Mouse (Mus musculus) embryonic facial prominence, embryonic 11.5 days (tissue): ENCODE data around the gene Gdf1. TPM values are rescaled to one million over a fixed set of nuclear protein-coding genes. Genes with fewer than 3 reads are reported as not detected.

Experiments used
- ATAC-seq: fragments of 200-750 bp; cut with Nextera tagmentation; replicated peaks from 2 replicates; pipeline ENCODE4 v1.8.0; 2017; ENCODE audit warnings: low read depth; ENCODE audit not compliant: insufficient number of reproducible peaks, low FRiP score, low TSS enrichment
- DNase-seq: peaks from one replicate; pipeline ENCODE4 v3.0.0-alpha.2; 2015; ENCODE audit warnings: low spot score
- H3K27ac ChIP-seq: fragments of 300-500 bp; sonication (generic); replicated peaks from 2 replicates; pipeline ENCODE4 v1.5.1; 2014; ENCODE audit warnings: mild to moderate bottlenecking, low read depth, low read length, control low read depth
- H3K27me3 ChIP-seq: fragments of 300-500 bp; sonication (generic); 2 replicates; pipeline ENCODE4 v1.6.1; 2014; ENCODE audit warnings: mild to moderate bottlenecking, low read length, moderate library complexity, mixed read lengths; ENCODE audit not compliant: control insufficient read depth, insufficient read depth
- H3K36me3 ChIP-seq: fragments of 300-500 bp; sonication (generic); replicated peaks from 2 replicates; pipeline ENCODE4 v1.6.1; 2014; ENCODE audit warnings: low read depth, mild to moderate bottlenecking, low read length, moderate library complexity, mixed read lengths; ENCODE audit not compliant: control insufficient read depth, insufficient read depth
- H3K4me1 ChIP-seq: fragments of 300-500 bp; sonication (generic); 2 replicates; pipeline ENCODE4 v1.6.1; 2014; ENCODE audit warnings: low read length, mixed read lengths; ENCODE audit not compliant: control insufficient read depth, insufficient read depth
- H3K4me2 ChIP-seq: fragments of 300-500 bp; sonication (generic); 2 replicates; pipeline ENCODE4 v1.6.1; 2014; ENCODE audit warnings: low read depth, mild to moderate bottlenecking, control low read depth, low read length, moderate library complexity
- H3K4me3 ChIP-seq: fragments of 300-500 bp; sonication (generic); 2 replicates; pipeline ENCODE4 v1.5.1; 2014; ENCODE audit warnings: low read depth, low read length, control low read depth
- H3K9ac ChIP-seq: fragments of 300-500 bp; sonication (generic); replicated peaks from 2 replicates; pipeline ENCODE4 v1.6.1; 2014; ENCODE audit warnings: mild to moderate bottlenecking, control low read depth, low read length
- H3K9me3 ChIP-seq: fragments of 300-500 bp; sonication (generic); replicated peaks from 2 replicates; pipeline ENCODE4 v1.6.1; 2016; ENCODE audit warnings: mild to moderate bottlenecking, low read length, inconsistent platforms, mixed read lengths; ENCODE audit not compliant: control insufficient read depth
- WGBS: fragments of 180-500 bp; shearing (Covaris S2); extraction: QIAGEN DNeasy Blood & Tissue Kit; methylation state at CpG from one replicate; pipeline ENCODE4 v1.1.7; 2014; 5-methylcytosine and 5-hydroxymethylcytosine counted together
- polyA plus RNA-seq: library from polyadenylated mRNA; unstranded; fragments of >200 nt; fragmentation: Nextera tagmentation; extraction: Ambion mirVana; gene quantifications from 2 replicates; pipeline ENCODE4 v1.2.1, GENCODE M21; 2014

The Gdf1 gene
- polyA plus RNA-seq, 1 experiment from 2014 or later = 0.22 TPM

DNA sequence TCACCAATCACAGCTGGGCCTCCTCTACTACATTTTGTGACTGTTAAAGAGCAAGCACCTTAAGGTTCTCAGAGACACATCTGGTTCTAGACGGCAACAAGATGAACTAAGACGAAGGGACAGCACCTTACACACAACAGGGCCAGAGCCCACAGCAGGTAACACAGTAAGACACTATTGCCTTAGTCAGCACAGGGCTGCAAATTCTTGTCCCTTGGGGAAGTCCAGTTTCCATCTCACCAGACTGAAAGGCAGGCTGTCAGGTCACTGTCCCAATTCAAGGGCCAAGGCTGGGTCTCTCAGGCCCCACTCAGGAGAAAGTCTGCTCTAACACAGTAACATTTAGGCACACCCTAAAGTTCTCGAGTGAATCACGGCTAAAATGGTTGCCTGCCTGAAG, 17.8 kb downstream of the Gdf1 start:
- H3K9ac ChIP-seq = no peak overlapping the region
- ATAC-seq = no peak
- no peak overlapping the region for H3K4me3 ChIP-seq
- H3K4me1 ChIP-seq = peaks cover 9% of the 10 kb centered on the region
- no peaks in the 10 kb centered on the region for H3K27me3 ChIP-seq
- no peaks in the 10 kb centered on the region for H3K9me3 ChIP-seq
- DNase-seq = no peak
- H3K27ac ChIP-seq = no peak overlapping the region
- no peaks in the 10 kb centered on the region; the same call in 1 of the 2 replicates for H3K36me3 ChIP-seq
- no peak overlapping the region for H3K4me2 ChIP-seq
- 79% methylated on average over 4 of the region's 4 CpGs for WGBS

- peaks cover 9% of the 10 kb centered on the region for H3K4me1 ChIP-seq
- H3K9ac ChIP-seq = no peak overlapping the region
- no peak for ATAC-seq
- H3K27me3 ChIP-seq = no peaks in the 10 kb centered on the region
- H3K4me2 ChIP-seq = no peak overlapping the region
- H3K9me3 ChIP-seq = no peaks in the 10 kb centered on the region
- 73% methylated on average over 1 of the region's 1 CpGs for WGBS
- no peak overlapping the region for H3K4me3 ChIP-seq
- H3K36me3 ChIP-seq = no peaks in the 10 kb centered on the region; the same call in 1 of the 2 replicates
- H3K27ac ChIP-seq = no peak overlapping the region
- no peak for DNase-seq
These were observed 18.3 kb downstream of the Gdf1 start for GRCm38 (mm10) chr8:70347860-70348420.

GRCm38 (mm10) chr8:70351035-70351999, 21.7 kb downstream of the Gdf1 start:
- DNase-seq (peak; percentile 32), ATAC-seq (no peak)
- H3K27ac ChIP-seq = no peak overlapping the region
- H3K36me3 ChIP-seq = no peaks in the 10 kb centered on the region; the same call in 1 of the 2 replicates
- H3K27me3 ChIP-seq = no peaks in the 10 kb centered on the region
- no peaks in the 10 kb centered on the region for H3K9me3 ChIP-seq
- 55% methylated on average over 15 of the region's 15 CpGs for WGBS
- peak overlapping the region; percentile 95 for H3K4me2 ChIP-seq
- peak overlapping the region; percentile 97 for H3K9ac ChIP-seq
- peak overlapping the region; percentile 100 for H3K4me3 ChIP-seq
- H3K4me1 ChIP-seq = peaks cover 8% of the 10 kb centered on the region

- no peaks in the 10 kb centered on the region; the same call in 1 of the 2 replicates for H3K36me3 ChIP-seq
- H3K9ac ChIP-seq = peak overlapping the region; percentile 97
- no peak for ATAC-seq
- no peak overlapping the region for H3K27ac ChIP-seq
- H3K4me1 ChIP-seq = peaks cover 8% of the 10 kb centered on the region
- no peak for DNase-seq
- H3K4me3 ChIP-seq = peak overlapping the region; percentile 100
- no peaks in the 10 kb centered on the region for H3K27me3 ChIP-seq
- peak overlapping the region; percentile 95 for H3K4me2 ChIP-seq
- no peaks in the 10 kb centered on the region for H3K9me3 ChIP-seq
- 19% methylated on average over 3 of the region's 3 CpGs for WGBS
These were observed 22.4 kb downstream of the Gdf1 start for GRCm38 (mm10) chr8:70352000-70352384.

GRCm38 (mm10) chr8:70352657-70353151, 23.1 kb downstream of the Gdf1 start:
- H3K27ac ChIP-seq = peak overlapping the region; percentile 81
- no peaks in the 10 kb centered on the region for H3K9me3 ChIP-seq
- peak; percentile 29 for DNase-seq
- peak overlapping the region; percentile 97 for H3K9ac ChIP-seq
- under 1% methylated on average over 50 of the region's 64 CpGs for WGBS
- peak overlapping the region; percentile 100 for H3K4me3 ChIP-seq
- peak overlapping the region; percentile 95 for H3K4me2 ChIP-seq
- peaks cover 8% of the 10 kb centered on the region for H3K4me1 ChIP-seq
- no peaks in the 10 kb centered on the region for H3K27me3 ChIP-seq
- H3K36me3 ChIP-seq = no peaks in the 10 kb centered on the region; the same call in 1 of the 2 replicates
- peak; percentile 16; the same call in 1 of the 2 replicates for ATAC-seq

DNA sequence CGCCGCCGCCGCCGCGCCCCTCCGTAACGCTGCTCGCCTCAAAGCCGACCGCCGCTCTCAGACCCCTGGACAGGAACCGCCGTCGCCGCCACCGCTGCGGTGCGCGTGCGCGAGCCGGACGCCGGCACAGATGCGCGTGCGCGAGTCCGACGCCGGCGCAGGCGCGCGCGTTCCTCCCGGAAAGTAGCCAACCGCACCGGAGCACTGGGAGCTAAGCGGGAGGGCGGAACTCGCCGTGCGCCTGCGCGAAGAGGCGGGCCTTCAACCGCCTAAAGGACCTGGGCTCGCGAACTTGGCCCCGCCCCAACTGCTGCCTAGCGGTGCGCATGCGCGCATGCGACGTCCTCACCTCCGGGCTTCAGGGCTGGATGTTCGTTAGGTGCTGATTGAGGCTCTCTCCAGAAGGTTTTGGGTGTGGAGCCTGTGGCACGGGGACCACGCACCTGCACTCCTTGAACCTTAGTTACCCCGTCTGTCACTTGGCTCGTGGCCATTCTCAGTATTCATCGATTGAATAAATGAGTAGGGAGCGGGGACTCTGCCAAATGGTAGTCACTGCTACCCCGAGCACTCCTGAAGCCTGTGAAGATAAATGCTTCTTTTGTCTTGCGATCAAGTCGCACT, 23.7 kb downstream of the Gdf1 start, which contains the start of gene Upf1:
Gene Upf1, minus strand, starts transcription at position 85 of the 624 bp plus-strand sequence.
- peak; percentile 76 for ATAC-seq
- H3K36me3 ChIP-seq = no peaks in the 10 kb centered on the region; the same call in 1 of the 2 replicates
- H3K27ac ChIP-seq = peak within 1 kb of the TSS; percentile 81
- H3K4me1 ChIP-seq = peaks cover 8% of the 10 kb centered on the region
- peak within 1 kb of the TSS; percentile 97 for H3K9ac ChIP-seq
- peak; percentile 99 for DNase-seq
- H3K27me3 ChIP-seq = no peaks in the 10 kb centered on the region
- H3K4me3 ChIP-seq = peak within 1 kb of the TSS; percentile 100
- under 1% methylated on average over 45 of the region's 69 CpGs for WGBS
- H3K4me2 ChIP-seq = peak within 1 kb of the TSS; percentile 95
- no peaks in the 10 kb centered on the region for H3K9me3 ChIP-seq

GRCm38 (mm10) chr8:70354004-70354403, 24.4 kb downstream of the Gdf1 start:
- no peak for DNase-seq
- no peak for ATAC-seq
- peak overlapping the region; percentile 61 for H3K9ac ChIP-seq
- H3K4me3 ChIP-seq = peak overlapping the region; percentile 100
- H3K4me1 ChIP-seq = peaks cover 8% of the 10 kb centered on the region
- no peaks in the 10 kb centered on the region for H3K27me3 ChIP-seq
- WGBS = 61% methylated on average over 4 of the region's 4 CpGs
- peak overlapping the region; percentile 60 for H3K4me2 ChIP-seq
- H3K36me3 ChIP-seq = no peaks in the 10 kb centered on the region; the same call in 1 of the 2 replicates
- H3K9me3 ChIP-seq = no peaks in the 10 kb centered on the region
- H3K27ac ChIP-seq = no peak overlapping the region
